Comparison of ENCODE assay signal across 8 mouse cellular contexts in genomic region chr9:78022187-78022945, GRCm38 (mm10). TPM values are rescaled to one million over a fixed set of nuclear protein-coding genes. Genes with fewer than 3 reads are reported as not detected.
DNase-seq lines count a peak whose midpoint lies in the region; ATAC-seq and TF ChIP-seq lines count a peak whose summit lies in the region.

No protein-coding gene starts in this region.

- H3K79me2 ChIP-seq in liver, adult 2 months (ENCODE audit: control insufficient read depth, insufficient read depth, low read length): no peaks in the 10 kb centered on the region

- H3K4me3 ChIP-seq in liver, adult 2 months (ENCODE audit: insufficient read depth, low read depth, low read length): no peak overlapping the region
- no peak overlapping the region for H3K4me3 ChIP-seq in liver, embryonic 11.5 days (ENCODE audit: low read depth, low read length)
- H3K4me3 ChIP-seq in intestine, embryonic 15.5 days (replicated peaks): no peak overlapping the region
- H3K4me3 ChIP-seq in hindbrain, embryonic 14.5 days (replicated peaks; ENCODE audit: low read length): no peak overlapping the region

- H3K27me3 ChIP-seq in liver, adult 2 months (ENCODE audit: control insufficient read depth, insufficient read depth, low read length): no peaks in the 10 kb centered on the region
- H3K27me3 ChIP-seq in liver, embryonic 11.5 days (replicated peaks; ENCODE audit: control insufficient read depth, insufficient read depth, low read length): no peaks in the 10 kb centered on the region; the same call in 1 of the 2 replicates
- no peaks in the 10 kb centered on the region for H3K27me3 ChIP-seq in intestine, embryonic 15.5 days (replicated peaks)
- no peaks in the 10 kb centered on the region for H3K27me3 ChIP-seq in hindbrain, embryonic 14.5 days (ENCODE audit: control insufficient read depth, insufficient read depth, low read length)

- WGBS in liver, adult 2 months: 13% methylated on average over 8 of the region's 8 CpGs
- 62% methylated on average over 8 of the region's 8 CpGs for WGBS in liver, embryonic 11.5 days
- 43% methylated on average over 8 of the region's 8 CpGs for WGBS in intestine, embryonic 15.5 days
- WGBS in hindbrain, embryonic 14.5 days: 74% methylated on average over 8 of the region's 8 CpGs

- peak; percentile 58 for DNase-seq in liver, adult 2 months (ENCODE audit: extremely low read depth, low read depth, low spot score)
- DNase-seq in liver, embryonic 11.5 days (ENCODE audit: low spot score): no peak
- DNase-seq in adrenal gland, postnatal 10 days: peak; percentile 46
- peak; percentile 44 for DNase-seq in lung, postnatal 10 days
- no peak for DNase-seq in thymus, postnatal 14 days
- no peak for DNase-seq in hindbrain, embryonic 14.5 days (ENCODE audit: low spot score)
- DNase-seq in cerebellum, adult 9-10 months: no peak

- no peak overlapping the region for H3K4me2 ChIP-seq in liver, embryonic 11.5 days
- peak overlapping the region; percentile 36 for H3K4me2 ChIP-seq in intestine, embryonic 15.5 days (replicated peaks)
- H3K4me2 ChIP-seq in hindbrain, embryonic 14.5 days (replicated peaks): no peak overlapping the region

- H3K9ac ChIP-seq in liver, adult 2 months (ENCODE audit: low read depth, low read length): no peak overlapping the region; the same call in 1 of the 2 replicates
- H3K9ac ChIP-seq in liver, embryonic 11.5 days (ENCODE audit: low read depth, low read length): no peak overlapping the region
- no peak overlapping the region for H3K9ac ChIP-seq in intestine, embryonic 15.5 days
- no peak overlapping the region for H3K9ac ChIP-seq in hindbrain, embryonic 14.5 days

- TF ChIP-seq POLR2A in liver, adult 2 months (IDR thresholded peaks at IDR 0.05; ENCODE audit: extremely low read depth, insufficient read depth, low read length): no peak

- H3K27ac ChIP-seq in liver, adult 2 months (replicated peaks; ENCODE audit: insufficient read depth, low read depth, low read length): 0 out of 2 replicates have a peak overlapping the region, but pooled peaks have one; percentile 17
- no peak overlapping the region for H3K27ac ChIP-seq in liver, embryonic 11.5 days (ENCODE audit: low read depth, low read length)
- H3K27ac ChIP-seq in intestine, embryonic 15.5 days: peak overlapping the region; percentile 74
- H3K27ac ChIP-seq in hindbrain, embryonic 14.5 days: no peak overlapping the region

- H3K36me3 ChIP-seq in liver, adult 2 months (ENCODE audit: control insufficient read depth, insufficient read depth, low read length): no peaks in the 10 kb centered on the region
- H3K36me3 ChIP-seq in liver, embryonic 11.5 days (ENCODE audit: control insufficient read depth, insufficient read depth, low read length): no peaks in the 10 kb centered on the region
- H3K36me3 ChIP-seq in intestine, embryonic 15.5 days: no peaks in the 10 kb centered on the region
- H3K36me3 ChIP-seq in hindbrain, embryonic 14.5 days (replicated peaks; ENCODE audit: control insufficient read depth, insufficient read depth): no peaks in the 10 kb centered on the region

- no peak for TF ChIP-seq CTCF in liver, adult 2 months (IDR thresholded peaks at IDR 0.05; ENCODE audit: low read depth, low read length)

- no peak for ATAC-seq in liver, embryonic 11.5 days (replicated peaks; ENCODE audit: low FRiP score)
- ATAC-seq in intestine, embryonic 15.5 days: peak; percentile 90
- no peak for ATAC-seq in hindbrain, embryonic 14.5 days (ENCODE audit: low FRiP score)

- H3K9me3 ChIP-seq in liver, embryonic 11.5 days (ENCODE audit: control insufficient read depth, low read length): no peaks in the 10 kb centered on the region
- H3K9me3 ChIP-seq in intestine, embryonic 15.5 days: no peaks in the 10 kb centered on the region
- no peaks in the 10 kb centered on the region for H3K9me3 ChIP-seq in hindbrain, embryonic 14.5 days (ENCODE audit: control insufficient read depth, low read length)

- peaks cover 10% of the 10 kb centered on the region for H3K4me1 ChIP-seq in liver, adult 2 months (ENCODE audit: control insufficient read depth, insufficient read depth, low read length)
- H3K4me1 ChIP-seq in liver, embryonic 11.5 days (replicated peaks; ENCODE audit: control insufficient read depth, insufficient read depth, low read length): no peaks in the 10 kb centered on the region; the same call in 1 of the 2 replicates
- peaks cover 13% of the 10 kb centered on the region; the same call in 1 of the 2 replicates for H3K4me1 ChIP-seq in intestine, embryonic 15.5 days (replicated peaks)
- 0 out of 2 replicates have a peak, but pooled peaks cover 3% of the 10 kb centered on the region for H3K4me1 ChIP-seq in hindbrain, embryonic 14.5 days (replicated peaks; ENCODE audit: control insufficient read depth, insufficient read depth, low read length)

RNA-seq across cellular contexts. Expression of gene Gcm1, which starts 29.4 kb away (rescaled TPM):
- total RNA-seq in liver, adult 2 months (2014; rRNA removed): not detected in 2 replicates
- polyA plus RNA-seq in liver, adult 2 months (2012; rRNA removed): not detected in 2 replicates
- polyA plus RNA-seq in liver, embryonic 11.5 days (2014; fragmentation: Nextera tagmentation; extraction: Ambion mirVana): not detected in 2 replicates
- not detected for total RNA-seq in adrenal gland, postnatal 10 days (2021)
- not detected in 2 replicates for polyA plus RNA-seq in intestine, embryonic 15.5 days (2015; fragmentation: Nextera tagmentation; extraction: Ambion mirVana)
- polyA plus RNA-seq in hindbrain, embryonic 14.5 days (2014; fragmentation: Nextera tagmentation; extraction: Ambion mirVana): not detected in 2 replicates

Comparison
In these comparisons a context has a peak if more than half of its experiments do, and no peak if none do; other contexts are left out.
1. DNase-seq: peak in liver, adult 2 months (single experiment), adrenal gland, postnatal 10 days (single experiment) and lung, postnatal 10 days (single experiment); none in liver, embryonic 11.5 days (single experiment), thymus, postnatal 14 days (single experiment), hindbrain, embryonic 14.5 days (single experiment) and cerebellum, adult 9-10 months (single experiment).
2. H3K27ac ChIP-seq: peak in liver, adult 2 months (single experiment) and intestine, embryonic 15.5 days (single experiment); none in liver, embryonic 11.5 days (single experiment) and hindbrain, embryonic 14.5 days (single experiment).